Mouse (Mus musculus): Measurements from ENCODE around the gene Pea15a.
A peak's percentile ranks its signal among the peaks of the same experiment; 100 is the strongest.

Pea15a gene

GRCm38 (mm10) chr1:172172381-172172780 lies 34.2 kb downstream of the Pea15a start:
- DNase-seq = no peak

DNA sequence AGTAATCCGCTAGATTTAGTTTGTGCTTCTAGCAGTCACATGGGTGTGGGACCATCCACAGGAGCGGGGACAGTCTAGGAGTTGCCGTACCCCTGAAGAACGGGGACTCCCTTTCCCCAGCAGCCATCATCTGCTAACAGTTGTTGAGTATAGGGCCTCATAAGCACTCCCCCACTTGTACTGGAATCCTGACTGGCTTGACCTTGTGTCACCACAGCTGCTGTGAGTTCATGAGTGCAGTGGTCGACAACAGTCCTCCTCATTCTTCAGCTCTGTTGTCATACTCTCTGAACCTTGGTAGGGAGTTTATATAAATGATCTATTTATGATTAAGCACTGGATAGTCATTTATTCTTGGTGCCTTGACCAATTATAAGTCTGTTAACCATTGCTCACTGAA lies 36.8 kb downstream of the Pea15a start:
- no peak for DNase-seq

GRCm38 (mm10) chr1:172167911-172168310 lies 38.7 kb downstream of the Pea15a start:
- DNase-seq = no peak

DNA sequence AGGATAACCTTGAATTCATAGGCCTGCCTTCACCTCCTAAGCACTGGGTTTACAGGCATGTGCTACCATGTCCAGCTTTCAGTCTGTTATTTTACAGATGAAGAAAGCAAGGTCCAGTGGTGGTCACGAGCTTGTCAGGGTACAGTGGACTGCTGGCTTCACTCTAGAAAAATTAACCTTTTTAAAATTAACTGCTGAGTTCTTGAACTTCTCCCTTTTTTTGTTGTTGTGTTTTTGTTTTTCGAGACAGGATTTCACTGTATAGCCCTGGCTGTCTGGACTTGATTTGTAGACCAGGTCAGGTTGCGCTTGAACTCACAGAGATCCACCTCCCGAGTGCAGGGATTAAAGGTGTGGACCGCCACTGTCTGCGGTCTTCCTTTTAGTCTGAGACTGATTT lies 43.6 kb downstream of the Pea15a start:
- no peak for DNase-seq

- DNase-seq = peak; percentile 43
Measured at GRCm38 (mm10) chr1:172162009-172162408, 44.6 kb downstream of the Pea15a start.

DNA sequence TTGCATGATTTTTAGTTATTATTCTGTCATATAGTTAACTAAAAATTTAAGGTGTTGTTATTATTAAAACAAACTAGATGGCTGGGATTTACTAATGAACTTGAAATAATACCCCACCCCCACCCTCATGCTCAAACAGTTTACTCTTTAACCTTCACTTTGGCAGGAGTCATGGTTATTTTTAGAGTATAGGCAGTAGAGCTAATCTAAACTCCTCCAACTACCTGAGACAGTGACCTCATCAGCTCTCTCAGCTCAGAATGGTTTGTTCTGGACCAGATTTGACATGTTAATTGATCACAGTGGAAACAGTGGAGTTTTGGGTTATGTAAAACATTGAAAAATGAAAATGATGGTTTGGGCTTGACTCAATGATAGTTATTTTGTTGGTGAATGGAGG lies 46.1 kb downstream of the Pea15a start:
- DNase-seq = no peak

DNA sequence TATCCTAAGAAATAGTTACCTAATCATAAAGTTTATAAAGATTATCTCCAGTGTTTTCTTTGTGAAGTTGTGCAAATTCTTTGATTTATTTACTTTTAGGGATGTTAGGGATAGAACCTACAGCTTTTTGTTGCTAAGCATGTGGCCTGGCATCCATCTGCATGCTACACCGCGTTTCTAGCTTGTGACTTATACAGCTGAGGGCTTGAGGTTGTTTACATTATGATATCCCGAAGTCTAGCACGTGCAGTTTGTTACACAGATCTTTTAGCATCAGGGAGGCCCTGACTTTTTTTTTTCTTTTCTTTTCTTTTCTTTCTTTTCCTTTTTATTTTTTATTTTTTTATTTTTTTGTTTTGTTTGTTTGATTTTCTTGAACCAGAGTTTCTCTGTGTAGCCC lies 46.6 kb downstream of the Pea15a start:
- no peak for DNase-seq

DNA sequence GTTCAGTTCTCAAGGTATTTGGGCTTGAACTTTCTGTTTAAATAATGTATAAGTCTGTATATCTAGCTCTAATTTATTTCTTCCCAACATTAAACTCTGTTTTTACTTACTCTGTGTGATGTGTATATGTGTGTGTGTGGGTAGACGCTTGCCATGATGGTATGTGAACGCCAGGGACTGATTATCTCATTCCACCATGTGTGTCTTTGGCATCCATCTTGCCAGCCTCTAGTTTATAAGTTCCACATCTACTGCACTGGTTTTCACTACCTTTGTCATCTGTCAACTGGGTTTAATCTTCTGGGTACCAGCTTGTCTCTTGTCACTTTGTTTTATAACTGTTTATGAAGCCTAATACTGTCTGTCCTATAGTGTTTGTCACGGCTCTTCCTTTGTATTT lies 51.1 kb downstream of the Pea15a start:
- no peak for DNase-seq

DNA sequence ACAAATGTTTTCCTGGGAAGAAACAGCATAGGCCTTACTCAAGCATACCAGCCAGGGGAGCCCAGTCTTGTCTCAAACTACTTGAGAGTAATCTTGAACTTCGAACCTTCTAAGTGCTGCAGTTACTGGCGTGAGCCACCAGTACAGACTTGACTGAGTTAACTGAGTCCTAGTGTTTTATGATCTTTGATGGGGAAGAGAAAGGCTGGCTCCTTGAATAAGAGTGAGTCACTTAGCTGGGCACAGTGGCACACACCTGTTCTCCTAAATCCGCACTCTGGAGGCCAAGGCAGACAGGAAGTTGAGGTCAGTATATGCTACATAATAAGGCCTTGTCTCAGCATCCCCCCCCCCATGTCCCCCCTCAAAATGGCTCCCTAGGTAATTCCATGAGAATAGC lies 52.1 kb downstream of the Pea15a start:
- DNase-seq = no peak

DNA sequence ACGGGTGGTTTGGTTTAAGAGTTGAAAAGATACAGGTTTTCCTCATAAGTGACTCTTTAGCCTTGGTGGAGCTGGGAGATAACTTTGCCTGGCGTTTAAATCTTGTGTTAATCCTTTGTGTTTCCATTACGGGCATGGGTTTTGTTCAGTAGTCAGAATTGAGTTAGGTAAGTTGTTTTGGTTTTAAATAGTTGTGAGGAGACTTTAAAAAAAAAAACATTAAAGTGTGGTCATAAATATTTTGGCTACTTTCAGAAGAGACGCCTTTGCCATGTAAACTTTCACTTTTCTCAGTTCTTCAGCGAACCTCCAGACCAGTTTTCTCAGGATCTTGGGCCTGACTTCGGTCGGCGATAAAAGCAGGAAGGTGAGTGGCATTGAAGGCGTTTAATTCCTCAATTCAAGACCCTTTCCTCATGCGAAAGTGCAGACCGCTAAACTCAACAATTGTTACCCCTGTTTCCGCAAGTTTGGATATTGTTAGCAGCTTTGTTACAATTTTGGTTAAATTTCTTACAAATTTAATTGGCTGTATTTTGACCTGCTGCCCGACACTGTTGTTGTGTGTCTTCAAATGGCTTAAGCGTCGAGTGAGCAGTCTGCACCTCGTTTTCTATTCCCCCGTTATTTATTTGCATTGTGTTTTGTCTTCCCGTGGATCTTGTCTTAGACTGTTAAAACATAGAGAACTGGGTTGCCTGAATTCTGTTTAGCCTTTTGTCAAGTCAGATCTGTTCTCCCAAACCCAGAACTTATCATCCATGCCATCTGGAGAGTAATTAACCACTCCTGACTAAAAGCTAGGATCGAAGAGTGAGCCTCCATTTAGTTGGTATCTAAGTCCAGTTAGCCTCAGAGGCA lies 57.4 kb downstream of the Pea15a start:
- DNase-seq = no peak

DNA sequence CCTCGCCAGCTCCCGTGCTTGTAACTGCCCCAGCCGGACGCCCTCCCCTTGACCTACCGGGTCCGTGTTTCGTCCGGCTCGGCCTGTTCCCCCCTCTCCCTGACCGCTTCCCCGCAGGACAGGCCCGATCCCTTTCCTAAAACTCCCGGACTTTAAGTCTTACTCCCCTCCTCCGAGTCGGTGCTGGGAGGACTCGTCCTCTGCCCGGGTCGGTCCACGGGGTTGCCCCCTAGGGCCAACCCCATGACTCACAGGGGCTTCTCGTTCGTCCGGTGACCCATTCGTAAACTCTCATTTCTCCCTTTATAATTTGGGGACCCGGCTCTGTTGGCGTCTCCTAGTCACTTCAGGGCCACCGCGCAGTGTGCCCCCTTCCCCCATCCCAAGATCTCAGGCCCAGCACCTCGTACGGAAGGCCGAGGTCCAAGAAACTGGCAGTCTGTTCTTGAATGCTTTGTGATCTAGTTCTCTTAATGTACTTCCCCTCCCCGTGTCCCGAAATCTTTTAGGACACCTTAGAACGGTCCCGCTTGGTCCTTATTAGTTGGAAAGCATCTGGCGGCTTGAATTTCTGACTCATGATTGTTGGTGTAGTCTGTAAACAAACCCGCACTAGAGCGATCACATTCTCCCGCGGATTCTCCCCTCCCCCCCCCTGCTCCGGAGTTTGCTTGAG lies 58.2 kb downstream of the Pea15a start:
- DNase-seq = peak; percentile 30

DNA sequence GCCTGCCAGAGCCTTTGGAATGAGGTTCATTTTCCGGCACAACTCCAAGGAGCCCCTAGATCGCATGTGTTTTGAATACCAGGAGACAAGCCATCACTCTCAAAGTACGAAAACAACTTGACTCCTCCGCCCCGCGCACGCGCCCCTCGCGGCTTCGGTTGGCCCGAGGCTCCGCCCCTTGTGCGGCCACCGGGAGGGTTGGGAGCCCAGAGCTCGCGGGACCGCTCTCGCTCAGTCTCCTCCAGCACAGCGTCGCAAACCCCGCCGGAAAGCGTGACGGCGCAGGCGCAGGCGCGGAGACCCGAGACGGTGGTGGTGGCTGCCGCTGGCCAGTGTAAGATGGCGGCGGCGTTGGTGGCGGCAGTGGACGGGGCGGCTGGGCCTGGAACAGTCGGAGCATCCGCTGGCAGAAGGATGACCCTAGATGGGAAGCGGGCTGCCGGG lies 58.7 kb downstream of the Pea15a start, which contains the start of gene Dcaf8:
Gene Dcaf8 (plus strand): TSS at position 250 of the 444 bp plus-strand sequence.
- peak; percentile 97 for DNase-seq
